Mouse (Mus musculus) hindbrain, embryonic 13.5 days (tissue): ENCODE results near the gene Mapk10. TPM values are rescaled to one million over a fixed set of nuclear protein-coding genes. Genes with fewer than 3 reads are reported as not detected.
A peak's percentile ranks its signal among the peaks of the same experiment; 100 is the strongest.
"Not testable (repeated sequence)": the region's sequence is repeated elsewhere in the genome, so short reads cannot be mapped to it uniquely, and the experiment has no call there.

Experiments
- ATAC-seq: fragments of 200-750 bp; cut with Nextera tagmentation; 2 replicates; pipeline ENCODE4 v1.8.0; 2017; ENCODE audit warnings: moderate TSS enrichment; ENCODE audit not compliant: low FRiP score
- H3K27ac ChIP-seq: fragments of 300-500 bp; sonication (generic); 2 replicates; pipeline ENCODE4 v1.5.1; 2015; ENCODE audit warnings: inconsistent platforms, mild to moderate bottlenecking, moderate library complexity
- H3K27me3 ChIP-seq: fragments of 300-500 bp; sonication (generic); 2 replicates; pipeline ENCODE4 v1.6.1; 2015; ENCODE audit warnings: mild to moderate bottlenecking, inconsistent platforms
- H3K36me3 ChIP-seq: fragments of 300-500 bp; sonication (generic); 2 replicates; pipeline ENCODE4 v1.6.1; 2015; ENCODE audit warnings: mild to moderate bottlenecking, inconsistent platforms
- H3K4me1 ChIP-seq: fragments of 300-500 bp; sonication (generic); replicated peaks from 2 replicates; pipeline ENCODE4 v1.6.1; 2015; ENCODE audit warnings: inconsistent platforms
- H3K4me2 ChIP-seq: fragments of 300-500 bp; sonication (generic); 2 replicates; pipeline ENCODE4 v1.6.1; 2015; ENCODE audit warnings: inconsistent platforms, mild to moderate bottlenecking, moderate library complexity
- H3K4me3 ChIP-seq: fragments of 300-500 bp; sonication (generic); 2 replicates; pipeline ENCODE4 v1.5.1; 2015; ENCODE audit warnings: mild to moderate bottlenecking, inconsistent platforms
- H3K9ac ChIP-seq: fragments of 300-500 bp; sonication (generic); 2 replicates; pipeline ENCODE4 v1.6.1; 2015; ENCODE audit warnings: mild to moderate bottlenecking, inconsistent platforms
- H3K9me3 ChIP-seq: fragments of 300-500 bp; sonication (generic); 2 replicates; pipeline ENCODE4 v1.6.1; 2016; ENCODE audit warnings: inconsistent platforms
- WGBS: fragments of 180-500 bp; shearing (Covaris S2); methylation state at CpG from one replicate; pipeline ENCODE4 v1.1.7; 2015; 5-methylcytosine and 5-hydroxymethylcytosine counted together
- polyA plus RNA-seq: library from polyadenylated mRNA; unstranded; fragments of >200 nt; fragmentation: Nextera tagmentation; extraction: Ambion mirVana; gene quantifications from 2 replicates; pipeline ENCODE4 v1.2.1, GENCODE M21; 2015

Gene Mapk10
- polyA plus RNA-seq, 1 experiment from 2014 or later: 88.8 TPM

- Histone ChIP-seq H3K27ac (no peak overlapping the region), H3K9ac (no peak overlapping the region), H3K4me1 (no peaks in the 10 kb centered on the region), H3K9me3 (no peaks in the 10 kb centered on the region), H3K36me3 (peaks cover 18% of the 10 kb centered on the region), H3K4me2 (no peak overlapping the region), H3K27me3 (no peaks in the 10 kb centered on the region), H3K4me3 (no peak overlapping the region)
- no peak for ATAC-seq
- 78% methylated on average over 5 of the region's 5 CpGs for WGBS
Measured at GRCm38 (mm10) chr5:102993951-102994350, 217.2 kb downstream of the Mapk10 start.

GRCm38 (mm10) chr5:102991691-102992090 lies 219.4 kb downstream of the Mapk10 start:
- Histone ChIP-seq H3K4me1 (no peaks in the 10 kb centered on the region), H3K27me3 (no peaks in the 10 kb centered on the region), H3K9me3 (no peaks in the 10 kb centered on the region), H3K4me3 (no peak overlapping the region), H3K9ac (no peak overlapping the region), H3K27ac (no peak overlapping the region), H3K36me3 (peaks cover 26% of the 10 kb centered on the region), H3K4me2 (no peak overlapping the region)
- ATAC-seq: no peak
- WGBS: 74% methylated on average over 2 of the region's 2 CpGs

GRCm38 (mm10) chr5:102978382-102978781 lies 232.8 kb downstream of the Mapk10 start:
- Histone ChIP-seq H3K9ac (no peak overlapping the region), H3K9me3 (no peaks in the 10 kb centered on the region), H3K4me3 (no peak overlapping the region), H3K4me2 (no peak overlapping the region), H3K27ac (no peak overlapping the region), H3K36me3 (no peaks in the 10 kb centered on the region), H3K4me1 (peaks cover 21% of the 10 kb centered on the region), H3K27me3 (no peaks in the 10 kb centered on the region)
- 86% methylated on average over 2 of the region's 2 CpGs for WGBS
- no peak for ATAC-seq

GRCm38 (mm10) chr5:102977138-102977537 lies 234.0 kb downstream of the Mapk10 start:
- H3K4me2 ChIP-seq: no peak overlapping the region
- no peaks in the 10 kb centered on the region for H3K9me3 ChIP-seq
- 53% methylated on average over 6 of the region's 6 CpGs for WGBS
- H3K4me1 ChIP-seq: peaks cover 25% of the 10 kb centered on the region
- no peaks in the 10 kb centered on the region for H3K27me3 ChIP-seq
- no peak overlapping the region for H3K9ac ChIP-seq
- H3K27ac ChIP-seq: peak overlapping the region; percentile 77
- H3K4me3 ChIP-seq: no peak overlapping the region
- H3K36me3 ChIP-seq: no peaks in the 10 kb centered on the region
- ATAC-seq: no peak; the same call in 1 of the 2 replicates

- peaks cover 25% of the 10 kb centered on the region for H3K4me1 ChIP-seq
- no peaks in the 10 kb centered on the region for H3K9me3 ChIP-seq
- peak overlapping the region; percentile 77 for H3K27ac ChIP-seq
- H3K4me3 ChIP-seq: no peak overlapping the region
- H3K9ac ChIP-seq: no peak overlapping the region
- no peak overlapping the region for H3K4me2 ChIP-seq
- H3K27me3 ChIP-seq: no peaks in the 10 kb centered on the region
- no peak for ATAC-seq
- no peaks in the 10 kb centered on the region for H3K36me3 ChIP-seq
Measured at GRCm38 (mm10) chr5:102976540-102976939, 234.6 kb downstream of the Mapk10 start.

- peaks cover 25% of the 10 kb centered on the region for H3K4me1 ChIP-seq
- H3K27ac ChIP-seq: peak overlapping the region; percentile 53; the same call in 1 of the 2 replicates
- H3K9me3 ChIP-seq: no peaks in the 10 kb centered on the region
- H3K4me2 ChIP-seq: no peak overlapping the region
- no peak overlapping the region for H3K9ac ChIP-seq
- H3K36me3 ChIP-seq: no peaks in the 10 kb centered on the region
- no peak overlapping the region for H3K4me3 ChIP-seq
- no peaks in the 10 kb centered on the region for H3K27me3 ChIP-seq
- 58% methylated on average over 4 of the region's 4 CpGs for WGBS
- ATAC-seq: no peak
Measured at GRCm38 (mm10) chr5:102974400-102974799, 236.7 kb downstream of the Mapk10 start.

GRCm38 (mm10) chr5:102964396-102964795 lies 246.7 kb downstream of the Mapk10 start:
- H3K36me3 ChIP-seq: peaks cover 36% of the 10 kb centered on the region
- WGBS: 94% methylated on average over 5 of the region's 5 CpGs
- no peaks in the 10 kb centered on the region for H3K9me3 ChIP-seq
- ATAC-seq: no peak
- no peak overlapping the region for H3K27ac ChIP-seq
- no peak overlapping the region for H3K4me3 ChIP-seq
- H3K4me1 ChIP-seq: no peaks in the 10 kb centered on the region
- H3K27me3 ChIP-seq: no peaks in the 10 kb centered on the region
- H3K9ac ChIP-seq: no peak overlapping the region
- no peak overlapping the region for H3K4me2 ChIP-seq

- Histone ChIP-seq H3K36me3 (peaks cover 6% of the 10 kb centered on the region), H3K27me3 (no peaks in the 10 kb centered on the region), H3K4me1 (no peaks in the 10 kb centered on the region), H3K4me2 (no peak overlapping the region), H3K27ac (no peak overlapping the region), H3K9ac (no peak overlapping the region), H3K4me3 (no peak overlapping the region), H3K9me3 (no peaks in the 10 kb centered on the region)
- WGBS: 91% methylated on average over 8 of the region's 8 CpGs
- ATAC-seq: no peak
Measured at GRCm38 (mm10) chr5:102953414-102953813, 257.7 kb downstream of the Mapk10 start.

GRCm38 (mm10) chr5:102952918-102953317 lies 258.2 kb downstream of the Mapk10 start:
- H3K36me3 ChIP-seq: peaks cover 6% of the 10 kb centered on the region
- H3K27ac ChIP-seq: no peak overlapping the region
- H3K4me2 ChIP-seq: no peak overlapping the region
- H3K27me3 ChIP-seq: no peaks in the 10 kb centered on the region
- H3K4me3 ChIP-seq: no peak overlapping the region
- no peak overlapping the region for H3K9ac ChIP-seq
- H3K9me3 ChIP-seq: no peaks in the 10 kb centered on the region
- ATAC-seq: no peak
- H3K4me1 ChIP-seq: no peaks in the 10 kb centered on the region
- 82% methylated on average over 3 of the region's 3 CpGs for WGBS

GRCm38 (mm10) chr5:102947061-102947711 lies 263.9 kb downstream of the Mapk10 start:
- no peaks in the 10 kb centered on the region for H3K9me3 ChIP-seq
- H3K27ac ChIP-seq: no peak overlapping the region
- WGBS: 80% methylated on average over 8 of the region's 8 CpGs

GRCm38 (mm10) chr5:102946625-102947024 lies 264.5 kb downstream of the Mapk10 start:
- H3K9me3 ChIP-seq: no peaks in the 10 kb centered on the region
- ATAC-seq: no peak
- H3K4me3 ChIP-seq: no peak overlapping the region
- H3K9ac ChIP-seq: no peak overlapping the region
- H3K4me2 ChIP-seq: no peak overlapping the region
- H3K27me3 ChIP-seq: no peaks in the 10 kb centered on the region
- peaks cover 25% of the 10 kb centered on the region for H3K36me3 ChIP-seq
- 93% methylated on average over 8 of the region's 8 CpGs for whole genome bisulfite sequencing
- H3K27ac ChIP-seq: no peak overlapping the region
- H3K4me1 ChIP-seq: 0 out of 2 replicates have a peak, but pooled peaks cover 2% of the 10 kb centered on the region

More at GRCm38 (mm10) chr5:102947061-102947711, 263.9 kb downstream of the Mapk10 start:
- Histone ChIP-seq H3K4me3 (no peak overlapping the region), H3K36me3 (peaks cover 25% of the 10 kb centered on the region), H3K9ac (no peak overlapping the region), H3K4me1 (0 out of 2 replicates have a peak, but pooled peaks cover 2% of the 10 kb centered on the region), H3K4me2 (no peak overlapping the region), H3K27me3 (no peaks in the 10 kb centered on the region)
- ATAC-seq: no peak

- not testable (repeated sequence) for H3K4me1 ChIP-seq, H3K9me3 ChIP-seq, H3K4me3 ChIP-seq, H3K4me2 ChIP-seq, H3K9ac ChIP-seq, H3K27me3 ChIP-seq, ATAC-seq, H3K27ac ChIP-seq
- WGBS: 88% methylated on average over 17 of the region's 17 CpGs
- H3K36me3 ChIP-seq: peaks cover 32% of the 10 kb centered on the region
Measured at GRCm38 (mm10) chr5:102943864-102944630, 267.1 kb downstream of the Mapk10 start.

GRCm38 (mm10) chr5:102930161-102930560 lies 281.0 kb downstream of the Mapk10 start:
- WGBS: 69% methylated on average over 6 of the region's 6 CpGs
- H3K9ac ChIP-seq: no peak overlapping the region
- H3K9me3 ChIP-seq: no peaks in the 10 kb centered on the region
- H3K4me1 ChIP-seq: no peaks in the 10 kb centered on the region
- peaks cover 15% of the 10 kb centered on the region for H3K36me3 ChIP-seq
- ATAC-seq: no peak
- H3K27ac ChIP-seq: no peak overlapping the region
- no peak overlapping the region for H3K4me2 ChIP-seq
- H3K4me3 ChIP-seq: no peak overlapping the region
- no peaks in the 10 kb centered on the region for H3K27me3 ChIP-seq
